Mouse (Mus musculus) liver, adult 2 months (tissue): ENCODE measurements at regions not wholly inside any gene's neighbourhood (a gene's known extent, or its start where the extent isn't known, plus 50 kb on each side); places are given as distances from the start of the nearest gene placed in this dataset.

Experiments
- DNase-seq: peaks from one replicate; pipeline ENCODE4 v3.0.0-alpha.2; 2011; ENCODE audit warnings: low read depth, low spot score; ENCODE audit errors: extremely low read depth
- H3K27ac ChIP-seq: fragments of 200-500 bp; replicated peaks from 2 replicates; pipeline ENCODE4 v1.5.1; 2012; ENCODE audit warnings: low read depth, mild to moderate bottlenecking, control low read depth, inconsistent platforms, low read length; ENCODE audit not compliant: insufficient read depth
- H3K27me3 ChIP-seq: fragments of 200-500 bp; 2 replicates; pipeline ENCODE4 v1.6.1; 2012; ENCODE audit warnings: mild to moderate bottlenecking, moderate library complexity, low read length, inconsistent platforms; ENCODE audit not compliant: control insufficient read depth, insufficient read depth
- H3K36me3 ChIP-seq: fragments of 200-500 bp; 2 replicates; pipeline ENCODE4 v1.6.1; 2012; ENCODE audit warnings: low read length, inconsistent platforms; ENCODE audit not compliant: control insufficient read depth, insufficient read depth
- H3K4me1 ChIP-seq: fragments of 200-500 bp; 2 replicates; pipeline ENCODE4 v1.6.1; 2011; ENCODE audit warnings: low read length; ENCODE audit not compliant: control insufficient read depth, insufficient read depth
- H3K4me3 ChIP-seq: fragments of 200-500 bp; 2 replicates; pipeline ENCODE4 v1.5.1; 2011; ENCODE audit warnings: low read depth, mild to moderate bottlenecking, control low read depth, low read length, moderate library complexity; ENCODE audit not compliant: insufficient read depth
- H3K79me2 ChIP-seq: fragments of 200-500 bp; 2 replicates; pipeline ENCODE4 v1.6.1; 2012; ENCODE audit warnings: inconsistent platforms, mild to moderate bottlenecking, low read length, moderate library complexity; ENCODE audit not compliant: control insufficient read depth, insufficient read depth
- H3K9ac ChIP-seq: fragments of 200-500 bp; 2 replicates; pipeline ENCODE4 v1.6.1; 2012; ENCODE audit warnings: low read depth, mild to moderate bottlenecking, control low read depth, inconsistent platforms, low read length
- CTCF ChIP-seq: fragments of 200-500 bp; IDR thresholded peaks from 2 replicates; pipeline ENCODE4 v1.5.1; 2011; ENCODE audit warnings: low read depth, low read length, control low read depth
- POLR2A ChIP-seq: fragments of 200-500 bp; IDR thresholded peaks from 2 replicates; pipeline ENCODE4 v1.6.1; 2011; ENCODE audit warnings: low read length, control low read depth; ENCODE audit not compliant: insufficient read depth; ENCODE audit errors: extremely low read depth
- WGBS: fragments of 180-500 bp; shearing (Covaris S2); methylation state at CpG from one replicate; pipeline ENCODE4 v1.1.7; 2018; 5-methylcytosine and 5-hydroxymethylcytosine counted together

- no peaks in the 10 kb centered on the region for H3K79me2 ChIP-seq
- no peak overlapping the region for H3K4me3 ChIP-seq
- H3K27me3 ChIP-seq, result no peaks in the 10 kb centered on the region
- H3K36me3 ChIP-seq, result no peaks in the 10 kb centered on the region
- no peak overlapping the region for H3K27ac ChIP-seq
- no peak overlapping the region for H3K9ac ChIP-seq
- TF ChIP-seq CTCF (no peak), POLR2A (no peak)
- H3K4me1 ChIP-seq, result no peaks in the 10 kb centered on the region; the same call in 1 of the 2 replicates
- DNase-seq, result no peak
- 66% methylated on average over 14 of the region's 14 CpGs for WGBS
Measured at GRCm38 (mm10) chr8:91855881-91856280, 54.0 kb upstream of the Irx3 start.

DNA sequence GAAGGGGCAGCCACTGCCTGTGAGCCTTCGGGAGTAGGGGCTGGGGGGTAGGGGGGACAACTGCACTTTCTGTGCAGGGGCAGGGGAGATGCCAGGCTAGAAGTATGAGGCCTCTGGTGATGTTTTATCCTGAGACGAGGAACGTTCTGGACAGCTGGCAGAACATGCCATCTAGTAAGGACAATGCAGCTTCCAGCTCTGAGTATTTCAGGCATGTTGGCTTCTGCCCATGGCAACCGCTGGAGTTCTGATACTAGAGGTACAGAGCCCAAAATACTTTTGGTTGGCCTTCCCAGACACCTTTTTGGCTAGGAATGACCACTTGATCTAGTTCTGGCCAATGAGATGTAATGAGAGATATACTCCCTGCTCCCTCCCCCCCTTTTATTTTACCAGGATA, 52.5 kb upstream of the Irx3 start:
- Histone ChIP-seq H3K4me3 (no peak overlapping the region), H3K27me3 (no peaks in the 10 kb centered on the region), H3K4me1 (no peaks in the 10 kb centered on the region; the same call in 1 of the 2 replicates), H3K79me2 (no peaks in the 10 kb centered on the region), H3K36me3 (no peaks in the 10 kb centered on the region), H3K9ac (no peak overlapping the region), H3K27ac (no peak overlapping the region)
- no peak for TF ChIP-seq CTCF
- TF ChIP-seq POLR2A, result no peak
- no peak for DNase-seq
- WGBS, result 74% methylated on average over 4 of the region's 4 CpGs

GRCm38 (mm10) chr8:91853803-91854202, 51.9 kb upstream of the Irx3 start:
- H3K4me3 ChIP-seq, result no peak overlapping the region
- 53% methylated on average over 2 of the region's 2 CpGs for WGBS
- no peaks in the 10 kb centered on the region for H3K27me3 ChIP-seq
- TF ChIP-seq CTCF (no peak), POLR2A (no peak)
- H3K9ac ChIP-seq, result no peak overlapping the region
- no peak overlapping the region for H3K27ac ChIP-seq
- DNase-seq, result no peak
- no peaks in the 10 kb centered on the region for H3K36me3 ChIP-seq
- no peaks in the 10 kb centered on the region; the same call in 1 of the 2 replicates for H3K4me1 ChIP-seq
- no peaks in the 10 kb centered on the region for H3K79me2 ChIP-seq

- Histone ChIP-seq H3K27ac (no peak overlapping the region), H3K79me2 (no peaks in the 10 kb centered on the region), H3K27me3 (no peaks in the 10 kb centered on the region), H3K4me3 (no peak overlapping the region), H3K4me1 (no peaks in the 10 kb centered on the region; the same call in 1 of the 2 replicates), H3K36me3 (no peaks in the 10 kb centered on the region), H3K9ac (no peak overlapping the region)
- WGBS, result 82% methylated on average over 4 of the region's 4 CpGs
- TF ChIP-seq CTCF (no peak), POLR2A (no peak)
- no peak for DNase-seq
Measured at GRCm38 (mm10) chr8:91853336-91853735, 51.5 kb upstream of the Irx3 start.
